Mouse (Mus musculus) forebrain, embryonic 16.5 days (tissue): Measurements from ENCODE around the gene Mindy1. TPM values are rescaled to one million over a fixed set of nuclear protein-coding genes. Genes with fewer than 3 reads are reported as not detected.

Source experiments
- ATAC-seq: fragments of 200-750 bp; cut with Nextera tagmentation; 2 replicates; pipeline ENCODE4 v1.8.0; 2017; ENCODE audit warnings: mild to moderate bottlenecking, moderate library complexity
- H3K27ac ChIP-seq: fragments of 300-500 bp; sonication (generic); 2 replicates; pipeline ENCODE4 v1.5.1; 2014; ENCODE audit warnings: low read length, control low read depth
- H3K27me3 ChIP-seq: fragments of 300-500 bp; sonication (generic); replicated peaks from 2 replicates; pipeline ENCODE4 v1.6.1; 2014; ENCODE audit warnings: low read length; ENCODE audit not compliant: control insufficient read depth, insufficient read depth
- H3K36me3 ChIP-seq: fragments of 300-500 bp; sonication (generic); 2 replicates; pipeline ENCODE4 v1.6.1; 2014; ENCODE audit not compliant: control insufficient read depth, insufficient read depth
- H3K4me1 ChIP-seq: fragments of 300-500 bp; sonication (generic); replicated peaks from 2 replicates; pipeline ENCODE4 v1.6.1; 2014; ENCODE audit warnings: low read length; ENCODE audit not compliant: control insufficient read depth, insufficient read depth
- H3K4me2 ChIP-seq: fragments of 300-500 bp; sonication (generic); 2 replicates; pipeline ENCODE4 v1.6.1; 2014; ENCODE audit warnings: mild to moderate bottlenecking, low read length, control low read depth
- H3K4me3 ChIP-seq: fragments of 300-500 bp; sonication (generic); replicated peaks from 2 replicates; pipeline ENCODE4 v1.5.1; 2014; ENCODE audit warnings: mild to moderate bottlenecking, low read length, control low read depth
- H3K9ac ChIP-seq: fragments of 300-500 bp; sonication (generic); replicated peaks from 2 replicates; pipeline ENCODE4 v1.6.1; 2014; ENCODE audit warnings: low read depth, low read length, control low read depth
- H3K9me3 ChIP-seq: fragments of 300-500 bp; sonication (generic); 2 replicates; pipeline ENCODE4 v1.6.1; 2016; ENCODE audit warnings: low read length; ENCODE audit not compliant: control insufficient read depth
- WGBS: fragments of 180-500 bp; shearing (Covaris S2); extraction: QIAGEN DNeasy Blood & Tissue Kit; methylation state at CpG from one replicate; pipeline ENCODE4 v1.1.7; 2014; 5-methylcytosine and 5-hydroxymethylcytosine counted together
- polyA plus RNA-seq: library from polyadenylated mRNA; unstranded; fragments of >200 nt; fragmentation: Nextera tagmentation; extraction: Ambion mirVana; gene quantifications from 2 replicates; pipeline ENCODE4 v1.2.1, GENCODE M21; 2015

Gene Mindy1
- polyA plus RNA-seq, 1 experiment from 2014 or later, result 44.3 TPM

DNA sequence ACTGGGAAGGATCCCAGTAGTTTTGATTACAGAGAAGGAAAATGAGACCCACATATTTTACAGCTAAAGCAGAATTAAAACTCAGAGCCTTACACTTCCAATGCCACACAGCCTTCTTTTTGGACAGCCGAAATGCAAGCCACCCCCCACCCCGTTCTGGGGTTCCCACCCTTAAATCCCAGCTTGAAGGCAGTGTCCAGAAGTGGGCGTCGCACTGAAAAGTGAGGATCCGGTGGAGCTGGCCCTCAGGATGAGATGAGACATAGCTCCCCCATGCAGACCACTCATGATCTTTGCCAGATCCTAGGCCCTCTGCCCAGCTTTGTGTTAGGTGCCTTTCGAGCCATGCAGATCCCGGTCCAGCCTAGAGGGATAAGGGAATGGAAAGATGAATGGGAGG lies 39.6 kb upstream of the Mindy1 start, which contains the start of gene Gm128:
Gm128 (minus strand) TSS at position 101 of the 400 bp plus-strand sequence.
- no peaks in the 10 kb centered on the region for H3K9me3 ChIP-seq
- 75% methylated on average over 7 of the region's 7 CpGs for WGBS
- H3K27ac ChIP-seq, result no peak within 1 kb of the TSS
- no peak within 1 kb of the TSS for H3K4me2 ChIP-seq
- peaks cover 8% of the 10 kb centered on the region for H3K36me3 ChIP-seq
- H3K4me3 ChIP-seq, result no peak within 1 kb of the TSS
- H3K27me3 ChIP-seq, result no peaks in the 10 kb centered on the region
- no peak for ATAC-seq
- no peak within 1 kb of the TSS for H3K9ac ChIP-seq
- H3K4me1 ChIP-seq, result no peaks in the 10 kb centered on the region

DNA sequence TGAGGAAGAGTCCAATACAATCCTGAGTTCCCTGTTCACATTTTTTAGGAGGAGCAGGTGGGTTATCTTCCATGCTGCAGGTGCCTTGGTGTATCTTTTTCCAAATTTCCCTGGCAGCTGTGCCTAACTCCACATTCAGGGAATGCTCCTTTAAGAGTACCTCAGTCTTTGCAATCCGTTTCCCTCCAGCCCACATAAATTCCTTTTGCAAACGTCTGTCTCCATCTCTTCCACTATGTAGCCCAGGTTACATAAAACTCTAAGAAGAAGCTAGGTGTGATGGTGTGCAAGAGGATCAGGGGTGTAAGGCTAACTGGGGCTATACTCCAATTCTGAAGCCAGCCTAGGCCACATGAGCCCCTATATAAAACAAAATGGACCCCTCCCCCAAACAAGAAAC lies 38.1 kb upstream of the Mindy1 start:
- Histone ChIP-seq H3K9ac (no peak overlapping the region), H3K4me3 (no peak overlapping the region), H3K27ac (no peak overlapping the region), H3K9me3 (no peaks in the 10 kb centered on the region), H3K36me3 (0 out of 2 replicates have a peak, but pooled peaks cover 2% of the 10 kb centered on the region), H3K4me1 (no peaks in the 10 kb centered on the region), H3K27me3 (no peaks in the 10 kb centered on the region), H3K4me2 (no peak overlapping the region)
- WGBS, result 89% methylated on average over 2 of the region's 2 CpGs
- no peak for ATAC-seq

GRCm38 (mm10) chr3:95246465-95247231 lies 34.5 kb upstream of the Mindy1 start:
- H3K36me3 ChIP-seq, result no peaks in the 10 kb centered on the region
- H3K27me3 ChIP-seq, result no peaks in the 10 kb centered on the region
- no peaks in the 10 kb centered on the region for H3K9me3 ChIP-seq
- no peak overlapping the region for H3K4me3 ChIP-seq
- no peaks in the 10 kb centered on the region for H3K4me1 ChIP-seq
- 60% methylated on average over 5 of the region's 5 CpGs for WGBS
- no peak overlapping the region for H3K9ac ChIP-seq
- 0 out of 2 replicates have a peak, but pooled peaks have one; percentile 20 for ATAC-seq
- no peak overlapping the region for H3K27ac ChIP-seq
- H3K4me2 ChIP-seq, result no peak overlapping the region

DNA sequence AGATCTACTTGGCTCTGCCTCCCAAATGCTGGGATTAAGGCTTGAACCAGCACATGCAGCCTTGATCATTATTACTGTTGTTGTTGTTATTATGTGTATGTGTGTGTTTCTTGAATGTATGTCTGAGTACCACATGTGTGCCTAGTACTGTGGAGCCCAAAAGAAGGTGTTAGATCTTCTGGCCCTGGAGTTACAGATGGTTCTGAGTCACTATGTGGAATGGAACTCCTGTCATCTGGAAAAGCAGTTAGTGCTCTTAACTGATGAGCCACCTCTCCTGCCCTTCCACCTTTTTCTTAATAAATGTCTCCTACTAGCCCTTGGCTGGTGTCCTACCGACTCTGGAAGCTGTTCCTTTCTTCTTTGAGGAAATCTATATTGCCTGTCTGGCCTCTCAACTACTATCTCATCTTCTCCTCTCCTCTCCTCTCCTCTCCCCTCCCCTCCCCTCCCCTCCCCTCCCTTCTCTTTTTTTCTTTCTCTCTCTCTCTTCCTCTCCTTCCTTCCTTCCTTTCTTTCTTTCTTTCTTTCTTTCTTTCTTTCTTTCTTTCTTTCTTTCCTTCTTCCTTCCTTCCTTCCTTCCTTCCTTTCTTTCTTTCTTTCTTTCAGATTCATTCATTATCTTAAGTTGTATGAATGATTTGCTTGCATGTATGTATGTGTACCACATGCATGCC lies 33.3 kb upstream of the Mindy1 start:
- H3K36me3 ChIP-seq, result no peaks in the 10 kb centered on the region
- no peak overlapping the region for H3K4me2 ChIP-seq
- no peaks in the 10 kb centered on the region for H3K27me3 ChIP-seq
- no peak overlapping the region for H3K4me3 ChIP-seq
- 96% methylated on average over 1 of the region's 1 CpGs for WGBS
- no peak overlapping the region for H3K9ac ChIP-seq
- H3K27ac ChIP-seq, result no peak overlapping the region
- no peaks in the 10 kb centered on the region for H3K9me3 ChIP-seq
- ATAC-seq, result no peak
- no peaks in the 10 kb centered on the region for H3K4me1 ChIP-seq

GRCm38 (mm10) chr3:95250361-95250760 lies 30.8 kb upstream of the Mindy1 start:
- H3K4me1 ChIP-seq, result no peaks in the 10 kb centered on the region
- no peaks in the 10 kb centered on the region for H3K9me3 ChIP-seq
- no peaks in the 10 kb centered on the region for H3K27me3 ChIP-seq
- no peak for ATAC-seq
- 0 out of 2 replicates have a peak, but pooled peaks cover 2% of the 10 kb centered on the region for H3K36me3 ChIP-seq
- H3K4me3 ChIP-seq, result no peak overlapping the region
- H3K9ac ChIP-seq, result no peak overlapping the region
- H3K27ac ChIP-seq, result no peak overlapping the region
- WGBS, result 84% methylated on average over 5 of the region's 5 CpGs
- no peak overlapping the region for H3K4me2 ChIP-seq

DNA sequence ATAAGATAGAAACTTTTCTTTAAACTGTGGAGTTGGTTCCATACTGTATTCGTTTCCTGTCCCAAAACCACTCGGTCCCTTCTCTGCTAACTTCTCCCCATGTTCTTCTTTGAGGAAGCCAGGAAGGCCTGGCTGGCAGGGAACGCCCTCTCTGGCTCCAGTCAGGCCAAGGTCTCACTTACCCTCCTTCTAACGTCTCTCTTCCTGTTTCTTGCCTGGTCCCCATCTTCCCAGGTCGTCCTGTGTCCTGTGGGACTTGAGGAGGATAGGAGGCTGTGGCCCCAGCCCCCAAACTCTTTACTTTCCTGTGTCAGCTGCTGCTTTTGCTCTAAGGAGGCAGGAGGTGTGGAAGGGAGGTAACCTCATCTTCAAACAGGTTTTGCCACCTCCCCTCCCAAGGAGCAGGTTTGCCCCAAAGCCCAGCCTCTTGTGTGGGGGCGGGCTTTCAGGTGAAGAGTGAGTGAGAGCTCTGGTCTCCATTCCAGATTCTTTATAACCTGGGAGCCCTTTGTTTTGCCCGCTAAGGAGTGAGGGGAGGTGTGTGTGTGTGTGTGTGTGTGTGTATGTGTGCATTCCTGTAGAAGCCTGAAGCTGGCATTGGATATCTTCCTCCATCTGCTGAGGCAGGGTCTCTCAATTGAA lies 30.2 kb upstream of the Mindy1 start, which contains the start of gene Bnipl:
Bnipl (minus strand) TSS at position 411 of the 642 bp plus-strand sequence.
- H3K4me2 ChIP-seq, result no peak within 1 kb of the TSS
- no peak for ATAC-seq
- no peak within 1 kb of the TSS for H3K27ac ChIP-seq
- H3K4me3 ChIP-seq, result no peak within 1 kb of the TSS
- H3K36me3 ChIP-seq, result 0 out of 2 replicates have a peak, but pooled peaks cover 2% of the 10 kb centered on the region
- H3K9me3 ChIP-seq, result no peaks in the 10 kb centered on the region
- WGBS, result 59% methylated on average over 7 of the region's 7 CpGs
- H3K9ac ChIP-seq, result no peak within 1 kb of the TSS
- H3K4me1 ChIP-seq, result no peaks in the 10 kb centered on the region
- H3K27me3 ChIP-seq, result no peaks in the 10 kb centered on the region

DNA sequence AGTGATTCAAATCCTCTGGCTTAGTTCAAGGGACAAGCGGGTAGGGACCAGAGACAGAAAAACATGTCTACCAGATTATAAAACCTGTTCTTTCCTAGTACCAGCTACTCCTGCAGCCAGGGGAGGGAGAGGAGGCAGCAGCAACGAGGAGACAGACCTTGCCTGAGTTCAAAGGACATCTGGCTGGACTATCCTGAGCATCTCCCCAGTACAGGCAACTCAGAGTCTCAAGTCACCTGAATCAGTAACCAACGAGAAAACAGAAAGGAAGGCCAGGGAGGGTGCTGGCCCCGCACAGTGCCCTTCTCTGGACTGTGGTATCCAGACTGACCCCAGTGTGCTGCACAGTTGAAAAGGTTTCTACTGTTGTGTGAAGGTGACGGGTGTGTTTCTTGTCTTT lies 24.2 kb upstream of the Mindy1 start:
- no peak for ATAC-seq
- Histone ChIP-seq H3K4me3 (no peak overlapping the region), H3K4me1 (no peaks in the 10 kb centered on the region), H3K4me2 (no peak overlapping the region), H3K36me3 (peaks cover 21% of the 10 kb centered on the region), H3K27me3 (no peaks in the 10 kb centered on the region), H3K9ac (no peak overlapping the region), H3K27ac (no peak overlapping the region), H3K9me3 (no peaks in the 10 kb centered on the region)
- WGBS, result 87% methylated on average over 5 of the region's 5 CpGs

DNA sequence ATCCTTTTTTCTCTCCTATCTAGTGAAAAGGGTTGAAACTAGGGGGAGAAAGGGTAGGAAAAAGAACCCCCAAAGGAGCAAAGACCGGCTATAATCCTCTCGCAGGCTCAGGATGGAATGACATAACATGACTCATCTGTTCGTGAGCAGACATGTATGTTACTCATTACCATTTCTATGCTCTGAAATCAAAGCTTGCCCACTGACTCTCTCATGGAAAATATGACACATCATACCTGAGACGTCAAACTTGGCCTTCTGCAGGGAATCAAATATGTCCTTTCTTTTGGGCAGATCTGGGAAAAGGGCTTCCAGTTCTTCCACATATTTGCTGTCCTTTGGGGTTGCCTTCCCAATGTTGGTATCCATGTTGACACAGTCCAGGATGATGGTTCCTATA lies 19.2 kb upstream of the Mindy1 start:
- H3K9me3 ChIP-seq, result no peaks in the 10 kb centered on the region
- no peak overlapping the region for H3K9ac ChIP-seq
- H3K4me2 ChIP-seq, result no peak overlapping the region
- H3K4me1 ChIP-seq, result no peaks in the 10 kb centered on the region
- no peak overlapping the region for H3K4me3 ChIP-seq
- no peak for ATAC-seq
- peaks cover 23% of the 10 kb centered on the region for H3K36me3 ChIP-seq
- no peak overlapping the region for H3K27ac ChIP-seq
- H3K27me3 ChIP-seq, result no peaks in the 10 kb centered on the region
- 95% methylated on average over 4 of the region's 4 CpGs for WGBS

DNA sequence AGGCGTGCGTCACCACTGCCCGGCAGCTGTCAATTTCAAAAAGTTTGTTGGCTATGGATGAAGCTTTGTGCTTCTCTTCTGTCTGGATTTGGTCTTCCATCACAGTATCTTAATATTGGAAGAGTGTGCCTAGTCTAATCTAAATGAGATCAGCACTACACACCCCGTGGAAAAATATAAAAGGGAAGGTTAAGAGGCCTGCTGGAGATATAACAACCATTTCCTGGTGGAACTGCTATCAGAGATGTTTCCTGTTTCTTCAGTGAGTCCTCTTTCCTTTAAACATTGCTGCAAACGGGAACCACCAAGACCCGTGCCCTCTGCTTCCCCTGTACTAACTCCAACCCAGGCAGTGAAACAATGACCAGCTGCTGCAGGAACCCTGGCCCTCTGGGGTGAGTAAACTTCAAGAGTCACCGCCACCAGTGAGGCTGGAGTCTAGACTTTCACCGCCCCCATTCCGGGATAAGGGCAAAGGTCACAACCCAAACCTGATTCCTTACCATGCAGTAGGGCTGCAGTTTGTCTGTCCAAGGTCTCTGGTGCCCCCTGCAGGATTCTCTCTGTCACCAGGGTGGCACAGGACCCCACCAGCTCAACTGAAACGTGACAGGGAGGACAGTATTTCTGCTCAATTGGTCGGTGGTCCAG lies 17.9 kb upstream of the Mindy1 start:
- Histone ChIP-seq H3K4me2 (no peak overlapping the region), H3K4me1 (no peaks in the 10 kb centered on the region), H3K4me3 (no peak overlapping the region), H3K36me3 (peaks cover 26% of the 10 kb centered on the region), H3K27me3 (no peaks in the 10 kb centered on the region), H3K9ac (no peak overlapping the region), H3K27ac (no peak overlapping the region), H3K9me3 (no peaks in the 10 kb centered on the region)
- 55% methylated on average over 11 of the region's 11 CpGs for WGBS
- ATAC-seq, result no peak
